Mouse (Mus musculus) mouse trophoblast stem cell (cell line): ENCODE results near the gene Timm9.
"Not testable (repeated sequence)": the region's sequence is repeated elsewhere in the genome, so short reads cannot be mapped to it uniquely, and the experiment has no call there.

Experiments used
- in situ Hi-C, 2 experiments: fragments of 300-500 bp; cut with MseI, MboI; formaldehyde crosslinking; loops; 2 replicates in 1 of 2; 3 replicates in 1 of 2; pipeline ENCODE4 v1.15.1; 2025

Timm9 gene

DNA sequence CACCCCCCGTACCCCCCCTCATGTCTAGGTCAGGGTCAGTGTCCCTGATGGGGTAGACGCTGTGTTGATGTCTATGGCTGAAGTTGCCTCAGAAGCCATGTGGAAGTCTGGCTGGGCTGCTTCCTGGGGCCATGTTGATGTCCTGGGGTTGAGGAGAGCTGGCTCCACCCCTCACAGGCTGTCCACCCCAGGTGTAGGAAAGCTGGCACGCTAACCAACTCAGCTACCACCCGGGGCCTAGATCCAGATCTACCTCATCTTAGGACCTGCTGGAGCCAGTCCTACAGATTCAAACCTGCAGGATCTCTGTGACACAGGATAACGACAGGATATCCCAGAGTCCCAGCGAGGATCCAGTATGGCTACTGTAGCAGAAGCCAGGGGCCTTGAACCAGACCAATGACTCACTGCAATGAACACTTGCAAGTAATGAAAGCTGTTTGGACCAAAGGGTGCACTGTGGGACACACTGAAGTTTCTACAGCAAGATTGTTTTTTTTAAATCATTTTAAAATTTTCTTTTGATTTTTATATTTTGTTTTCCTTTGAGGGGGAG, 29.2 kb downstream of the Timm9 start:
- in situ Hi-C loops = no loop called here

DNA sequence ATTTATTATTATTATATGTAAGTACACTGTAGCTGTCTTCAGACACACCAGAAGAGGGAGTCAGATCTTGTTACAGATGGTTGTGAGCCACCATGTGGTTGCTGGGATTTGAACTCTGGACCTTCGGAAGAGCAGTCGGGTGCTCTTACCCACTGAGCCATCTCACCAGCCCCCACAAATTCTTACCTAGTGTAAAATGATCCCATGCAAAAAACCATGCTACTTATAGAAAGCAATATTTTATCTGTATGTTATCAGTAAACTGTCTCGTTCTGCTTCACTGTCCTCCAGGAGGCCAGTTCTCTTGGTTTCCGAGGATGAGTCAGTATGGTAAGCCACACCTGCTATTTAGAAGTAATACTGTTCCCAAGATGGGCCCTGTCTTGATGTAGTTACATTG, 32.2 kb downstream of the Timm9 start:
- in situ Hi-C loops = not testable (repeated sequence)

DNA sequence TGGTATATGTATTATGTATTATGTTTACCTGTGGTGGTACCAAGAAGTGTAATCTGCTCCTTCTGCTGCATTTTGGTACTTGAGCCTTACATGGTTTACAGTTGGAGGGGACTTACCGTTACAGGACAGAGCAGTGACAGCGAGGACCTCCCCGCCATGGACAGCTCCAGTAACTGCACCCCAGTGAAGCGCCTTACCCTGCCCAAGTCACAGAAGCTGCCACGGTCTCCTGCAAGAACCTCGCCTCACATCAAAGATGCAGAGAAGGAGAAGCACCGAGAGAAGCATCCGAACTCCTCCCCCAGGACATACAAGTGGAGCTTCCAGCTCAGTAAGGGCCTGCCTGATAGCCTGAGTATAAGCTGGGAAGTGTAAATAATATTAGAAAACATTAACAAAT, 50.2 kb downstream of the Timm9 start:
- in situ Hi-C loops = no loop called here
